Mouse (Mus musculus): ENCODE results near the gene Commd2.

Gene Commd2

GRCm38 (mm10) chr3:57615652-57616051, 35.9 kb downstream of the Commd2 start:
- no peak for DNase-seq (ENCODE audit: low spot score in 2 of 2)

- DNase-seq (ENCODE audit: low spot score in 2 of 2), result no peak
These were observed 39.0 kb downstream of the Commd2 start for GRCm38 (mm10) chr3:57612430-57612997.

- DNase-seq (ENCODE audit: low spot score in 2 of 2), result no peak
These were observed 39.7 kb downstream of the Commd2 start for GRCm38 (mm10) chr3:57611776-57612175.

GRCm38 (mm10) chr3:57604618-57605015, 46.9 kb downstream of the Commd2 start:
- DNase-seq (ENCODE audit: low spot score in 2 of 2), result no peak

GRCm38 (mm10) chr3:57603891-57604617, 47.5 kb downstream of the Commd2 start:
- DNase-seq (ENCODE audit: low spot score in 2 of 2), result no peak

GRCm38 (mm10) chr3:57602610-57603009, 48.9 kb downstream of the Commd2 start:
- DNase-seq (ENCODE audit: low spot score in 2 of 2), result no peak

GRCm38 (mm10) chr3:57596566-57596965, 54.9 kb downstream of the Commd2 start:
- no peak for DNase-seq (ENCODE audit: low spot score in 2 of 2)

GRCm38 (mm10) chr3:57595506-57595905, 56.0 kb downstream of the Commd2 start:
- DNase-seq (ENCODE audit: low spot score in 2 of 2), result no peak
